Mouse (Mus musculus) cortical plate, adult 2 months (tissue): ENCODE data around the gene Edem2. TPM values are rescaled to one million over a fixed set of nuclear protein-coding genes. Genes with fewer than 3 reads are reported as not detected.
A peak's percentile ranks its signal among the peaks of the same experiment; 100 is the strongest.

Experiments
- H3K27ac ChIP-seq: fragments of 200-500 bp; 2 replicates; pipeline ENCODE4 v1.5.1; 2012; ENCODE audit warnings: low read length, control low read depth, inconsistent platforms; ENCODE audit not compliant: insufficient read depth
- H3K4me1 ChIP-seq: fragments of 200-500 bp; 2 replicates; pipeline ENCODE4 v1.6.1; 2011; ENCODE audit warnings: low read length; ENCODE audit not compliant: control insufficient read depth, insufficient read depth
- H3K4me3 ChIP-seq: fragments of 200-500 bp; 2 replicates; pipeline ENCODE4 v1.5.1; 2011; ENCODE audit warnings: mild to moderate bottlenecking, low read length, control low read depth; ENCODE audit not compliant: insufficient read depth
- CTCF ChIP-seq: fragments of 200-500 bp; IDR thresholded peaks from 2 replicates; pipeline ENCODE4 v1.5.1; 2011; ENCODE audit warnings: mild to moderate bottlenecking, control low read depth, low read length; ENCODE audit not compliant: insufficient read depth; ENCODE audit errors: extremely low read depth
- POLR2A ChIP-seq: fragments of 200-500 bp; IDR thresholded peaks from 2 replicates; pipeline ENCODE4 v1.6.1; 2011; ENCODE audit warnings: mild to moderate bottlenecking, low read length, control low read depth; ENCODE audit not compliant: insufficient read depth; ENCODE audit errors: extremely low read depth
- polyA plus RNA-seq: library from polyadenylated mRNA; depleted of rRNA; stranded (reverse); fragments of >200 nt; gene quantifications from 2 replicates; pipeline ENCODE4 v1.2.3, GENCODE M21; 2012

Gene Edem2
- polyA plus RNA-seq, 1 experiment: 39.7 TPM

- H3K4me1 ChIP-seq: peaks cover 3% of the 10 kb centered on the region; the same call in 1 of the 2 replicates
- peak overlapping the region; percentile 84; the same call in 1 of the 2 replicates for H3K27ac ChIP-seq
- peak overlapping the region; percentile 98 for H3K4me3 ChIP-seq
- TF ChIP-seq CTCF (no peak), POLR2A (no peak)
These were observed 37.9 kb downstream of the Edem2 start for GRCm38 (mm10) chr2:155691336-155691722.

GRCm38 (mm10) chr2:155689211-155689610, 40.1 kb downstream of the Edem2 start:
- Histone ChIP-seq H3K27ac (no peak overlapping the region), H3K4me3 (no peak overlapping the region), H3K4me1 (peaks cover 3% of the 10 kb centered on the region; the same call in 1 of the 2 replicates)
- no peak for TF ChIP-seq POLR2A
- no peak for TF ChIP-seq CTCF

- Histone ChIP-seq H3K4me1 (peaks cover 3% of the 10 kb centered on the region; the same call in 1 of the 2 replicates), H3K4me3 (no peak overlapping the region), H3K27ac (no peak overlapping the region)
- TF ChIP-seq CTCF: no peak
- no peak for TF ChIP-seq POLR2A
These were observed 41.5 kb downstream of the Edem2 start for GRCm38 (mm10) chr2:155687746-155688145.

- no peak for TF ChIP-seq POLR2A
- TF ChIP-seq CTCF: no peak
These were observed 42.7 kb downstream of the Edem2 start for GRCm38 (mm10) chr2:155686572-155686971.

GRCm38 (mm10) chr2:155683821-155684220, 45.5 kb downstream of the Edem2 start:
- Histone ChIP-seq H3K4me3 (no peak overlapping the region), H3K4me1 (peaks cover 7% of the 10 kb centered on the region), H3K27ac (no peak overlapping the region)
- TF ChIP-seq CTCF (no peak), POLR2A (no peak)

More at GRCm38 (mm10) chr2:155686572-155686971, 42.7 kb downstream of the Edem2 start:
- Histone ChIP-seq H3K4me3 (no peak overlapping the region), H3K27ac (no peak overlapping the region), H3K4me1 (peaks cover 3% of the 10 kb centered on the region; the same call in 1 of the 2 replicates)

- no peak overlapping the region for H3K4me3 ChIP-seq
- no peak overlapping the region for H3K27ac ChIP-seq
- TF ChIP-seq POLR2A (no peak), CTCF (no peak)
- H3K4me1 ChIP-seq: peaks cover 7% of the 10 kb centered on the region
These were observed 46.1 kb downstream of the Edem2 start for GRCm38 (mm10) chr2:155683137-155683536.

- TF ChIP-seq CTCF (no peak), POLR2A (no peak)
- Histone ChIP-seq H3K27ac (no peak overlapping the region; the same call in 1 of the 2 replicates), H3K4me1 (peaks cover 7% of the 10 kb centered on the region), H3K4me3 (no peak overlapping the region)
These were observed 47.4 kb downstream of the Edem2 start for GRCm38 (mm10) chr2:155681874-155682273.

- H3K4me3 ChIP-seq: no peak overlapping the region
- TF ChIP-seq CTCF (no peak), POLR2A (no peak)
- no peak overlapping the region for H3K27ac ChIP-seq
- peaks cover 7% of the 10 kb centered on the region for H3K4me1 ChIP-seq
These were observed 48.1 kb downstream of the Edem2 start for GRCm38 (mm10) chr2:155681194-155681593.

GRCm38 (mm10) chr2:155680591-155680990, 48.7 kb downstream of the Edem2 start:
- Histone ChIP-seq H3K27ac (0 out of 2 replicates have a peak overlapping the region, but pooled peaks have one; percentile 7), H3K4me3 (no peak overlapping the region), H3K4me1 (peaks cover 7% of the 10 kb centered on the region)
- TF ChIP-seq CTCF (no peak), POLR2A (no peak)

GRCm38 (mm10) chr2:155679586-155680110, 49.6 kb downstream of the Edem2 start:
- H3K27ac ChIP-seq: no peak overlapping the region

More at GRCm38 (mm10) chr2:155679586-155680110, 49.6 kb downstream of the Edem2 start:
- Histone ChIP-seq H3K4me1 (peaks cover 7% of the 10 kb centered on the region), H3K4me3 (no peak overlapping the region)
- no peak for TF ChIP-seq CTCF
- TF ChIP-seq POLR2A: no peak
